Mouse (Mus musculus): ENCODE data around the gene Grin3b. TPM values are rescaled to one million over a fixed set of nuclear protein-coding genes. Genes with fewer than 3 reads are reported as not detected.

Gene Grin3b
- polyA plus RNA-seq, 1 experiment from 2014 or later, result 0.17 TPM

GRCm38 (mm10) chr10:79937775-79938526, 32.6 kb upstream of the Grin3b start:
- H3K36me3 ChIP-seq (ENCODE audit: control insufficient read depth, insufficient read depth, low read length), result no peaks in the 10 kb centered on the region
- no peak overlapping the region for H3K4me2 ChIP-seq (replicated peaks; ENCODE audit: low read depth)
- no peak overlapping the region for H3K4me3 ChIP-seq (ENCODE audit: low read depth, low read length)
- WGBS, result 77% methylated on average over 11 of the region's 11 CpGs
- H3K4me1 ChIP-seq (replicated peaks; ENCODE audit: control insufficient read depth, insufficient read depth), result peaks cover 19% of the 10 kb centered on the region
- H3K27me3 ChIP-seq (ENCODE audit: control insufficient read depth, insufficient read depth, low read length), result no peaks in the 10 kb centered on the region
- no peak overlapping the region for H3K9ac ChIP-seq (ENCODE audit: low read length)
- ATAC-seq (ENCODE audit: low FRiP score, low TSS enrichment) (no peak), DNase-seq (ENCODE audit: low spot score) (no peak)
- TF ChIP-seq CTCF (IDR thresholded peaks at IDR 0.05; ENCODE audit: low read depth) (no peak), EP300 (optimal IDR thresholded peaks at IDR 0.05) (no peak)
- no peaks in the 10 kb centered on the region for H3K9me3 ChIP-seq (ENCODE audit: control insufficient read depth, low read length)
- peak overlapping the region; percentile 18; the same call in 1 of the 2 replicates for H3K27ac ChIP-seq (replicated peaks)

DNA sequence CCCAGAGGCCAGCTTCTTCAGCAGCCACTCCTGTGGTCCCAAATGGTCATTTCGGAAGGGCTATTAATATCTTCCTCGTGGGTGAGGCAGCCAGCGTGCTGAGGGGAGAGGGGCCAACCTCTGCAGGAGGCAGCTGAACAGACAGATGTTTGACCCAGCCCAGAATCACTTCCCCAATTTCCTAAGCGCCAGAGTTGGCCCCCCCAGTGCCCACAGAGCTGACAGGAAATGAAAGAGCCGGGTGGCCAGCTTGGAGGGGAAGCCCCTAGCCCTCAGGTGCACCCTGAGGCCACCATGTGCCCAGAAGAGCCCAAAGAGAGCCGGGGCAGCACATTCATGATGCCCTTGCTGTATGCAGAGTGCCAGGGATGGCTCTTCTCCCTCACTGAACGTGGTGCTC, 29.8 kb upstream of the Grin3b start:
- no peak overlapping the region for H3K9ac ChIP-seq (ENCODE audit: low read length)
- ATAC-seq (ENCODE audit: low FRiP score, low TSS enrichment) (no peak), DNase-seq (ENCODE audit: low spot score) (no peak)
- H3K4me3 ChIP-seq (ENCODE audit: low read depth, low read length), result no peak overlapping the region
- H3K27ac ChIP-seq (replicated peaks), result no peak overlapping the region
- no peaks in the 10 kb centered on the region for H3K27me3 ChIP-seq (ENCODE audit: control insufficient read depth, insufficient read depth, low read length)
- 0 out of 2 replicates have a peak, but pooled peaks cover 6% of the 10 kb centered on the region for H3K4me1 ChIP-seq (replicated peaks; ENCODE audit: control insufficient read depth, insufficient read depth)
- no peak overlapping the region for H3K4me2 ChIP-seq (replicated peaks; ENCODE audit: low read depth)
- TF ChIP-seq CTCF (IDR thresholded peaks at IDR 0.05; ENCODE audit: low read depth), result no peak
- no peak for TF ChIP-seq EP300 (optimal IDR thresholded peaks at IDR 0.05)
- WGBS, result 64% methylated on average over 7 of the region's 7 CpGs
- H3K9me3 ChIP-seq (ENCODE audit: control insufficient read depth, low read length), result no peaks in the 10 kb centered on the region
- no peaks in the 10 kb centered on the region for H3K36me3 ChIP-seq (ENCODE audit: control insufficient read depth, insufficient read depth, low read length)

DNA sequence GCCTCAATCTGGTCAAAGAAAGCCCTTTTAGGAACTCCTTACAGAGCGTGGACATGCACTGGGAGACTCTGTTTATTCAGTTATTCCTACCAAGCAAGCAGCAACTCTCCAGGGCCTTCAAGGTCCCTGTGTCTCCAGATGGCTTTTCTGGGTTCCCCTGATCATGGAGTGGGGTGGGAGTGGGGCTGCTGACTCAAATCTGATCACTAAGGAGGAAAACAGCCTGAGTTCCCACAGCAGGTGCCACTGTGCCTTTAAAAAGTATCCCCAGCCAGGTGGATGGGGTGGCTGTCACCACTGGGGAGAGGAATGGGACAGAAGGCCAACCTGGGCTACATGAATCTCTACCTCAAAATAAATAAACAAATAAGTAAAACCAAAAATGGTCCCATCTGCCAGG, 27.5 kb upstream of the Grin3b start:
- H3K4me2 ChIP-seq (replicated peaks; ENCODE audit: low read depth), result no peak overlapping the region
- H3K4me1 ChIP-seq (replicated peaks; ENCODE audit: control insufficient read depth, insufficient read depth), result peaks cover 5% of the 10 kb centered on the region; the same call in 1 of the 2 replicates
- no peaks in the 10 kb centered on the region for H3K9me3 ChIP-seq (ENCODE audit: control insufficient read depth, low read length)
- DNase-seq (ENCODE audit: low spot score) (no peak), ATAC-seq (ENCODE audit: low FRiP score, low TSS enrichment) (no peak)
- no peaks in the 10 kb centered on the region for H3K36me3 ChIP-seq (ENCODE audit: control insufficient read depth, insufficient read depth, low read length)
- H3K9ac ChIP-seq (ENCODE audit: low read length), result 0 out of 2 replicates have a peak overlapping the region, but pooled peaks have one; percentile 9
- TF ChIP-seq EP300 (optimal IDR thresholded peaks at IDR 0.05) (no peak), CTCF (IDR thresholded peaks at IDR 0.05; ENCODE audit: low read depth) (no peak)
- no peaks in the 10 kb centered on the region for H3K27me3 ChIP-seq (ENCODE audit: control insufficient read depth, insufficient read depth, low read length)
- no peak overlapping the region for H3K4me3 ChIP-seq (ENCODE audit: low read depth, low read length)
- peak overlapping the region; percentile 61 for H3K27ac ChIP-seq (replicated peaks)
- WGBS, result 81% methylated on average over 1 of the region's 1 CpGs

DNA sequence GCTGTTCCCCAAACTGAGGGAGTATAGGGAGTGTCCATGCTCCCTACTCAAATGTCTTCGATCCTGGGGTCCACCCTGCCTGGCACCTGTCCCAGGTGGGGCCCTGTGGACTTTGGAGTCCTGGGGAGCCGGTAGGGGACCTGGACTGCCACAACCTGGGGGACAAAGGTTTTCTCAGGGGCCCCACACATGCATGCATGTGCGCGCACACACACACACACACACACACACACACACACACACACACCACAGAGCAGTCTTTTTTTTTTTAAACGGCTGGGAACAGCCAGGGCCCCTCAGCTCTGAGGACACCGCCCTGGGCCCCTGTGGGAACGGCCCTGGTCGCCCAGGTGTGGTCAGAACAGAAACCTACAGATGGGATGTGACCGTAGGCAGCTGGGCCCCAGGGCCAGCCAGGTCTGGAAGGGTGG, 27.0 kb upstream of the Grin3b start:
- TF ChIP-seq CTCF (IDR thresholded peaks at IDR 0.05; ENCODE audit: low read depth) (no peak), EP300 (optimal IDR thresholded peaks at IDR 0.05) (no peak)
- Histone ChIP-seq H3K9ac (ENCODE audit: low read length) (no peak overlapping the region), H3K4me2 (replicated peaks; ENCODE audit: low read depth) (no peak overlapping the region), H3K4me3 (ENCODE audit: low read depth, low read length) (no peak overlapping the region), H3K36me3 (ENCODE audit: control insufficient read depth, insufficient read depth, low read length) (no peaks in the 10 kb centered on the region), H3K27me3 (ENCODE audit: control insufficient read depth, insufficient read depth, low read length) (no peaks in the 10 kb centered on the region), H3K9me3 (ENCODE audit: control insufficient read depth, low read length) (no peaks in the 10 kb centered on the region), H3K4me1 (replicated peaks; ENCODE audit: control insufficient read depth, insufficient read depth) (peaks cover 5% of the 10 kb centered on the region; the same call in 1 of the 2 replicates), H3K27ac (replicated peaks) (peak overlapping the region; percentile 86)
- ATAC-seq (ENCODE audit: low FRiP score, low TSS enrichment) (peak; percentile 59), DNase-seq (ENCODE audit: low spot score) (peak; percentile 79)
- WGBS, result 44% methylated on average over 9 of the region's 9 CpGs

DNA sequence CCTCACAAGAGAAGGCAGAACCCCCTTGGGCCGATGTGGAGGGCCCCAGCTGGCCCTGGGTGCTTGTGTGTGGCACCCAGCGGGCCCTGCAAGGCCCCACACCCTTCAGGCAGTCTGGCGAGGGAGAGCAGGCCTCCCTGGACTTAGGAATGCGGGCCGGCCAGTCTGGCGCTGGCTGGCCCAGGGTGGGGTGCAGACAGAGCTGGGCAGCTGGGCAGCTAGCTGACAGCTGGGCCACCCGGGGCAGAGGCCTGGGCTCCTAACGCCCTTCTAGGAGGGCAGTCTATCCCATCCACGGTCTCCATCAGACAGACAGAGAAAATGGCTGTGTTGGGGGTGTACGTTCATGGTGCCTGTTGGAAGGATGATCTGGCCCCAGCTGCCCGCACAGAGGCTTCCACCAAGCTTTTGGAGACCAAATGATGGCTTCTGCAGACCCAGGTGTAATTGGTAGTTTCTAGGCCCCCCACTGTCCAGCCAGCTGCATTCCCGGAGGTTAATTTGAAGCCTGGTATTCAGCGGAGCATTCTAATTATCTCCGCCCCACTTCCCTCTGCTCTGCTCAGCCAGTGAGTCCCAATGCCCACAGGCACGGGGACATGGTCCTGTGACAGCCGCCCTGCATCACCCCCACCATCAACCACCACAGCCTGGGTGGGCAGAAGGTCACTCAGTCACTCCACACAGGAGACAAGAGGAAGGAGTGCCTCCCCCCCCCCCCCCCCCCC, 24.8 kb upstream of the Grin3b start:
- Histone ChIP-seq H3K4me1 (replicated peaks; ENCODE audit: control insufficient read depth, insufficient read depth) (peaks cover 5% of the 10 kb centered on the region; the same call in 1 of the 2 replicates), H3K36me3 (ENCODE audit: control insufficient read depth, insufficient read depth, low read length) (peaks cover 8% of the 10 kb centered on the region), H3K4me3 (ENCODE audit: low read depth, low read length) (no peak overlapping the region), H3K9ac (ENCODE audit: low read length) (0 out of 2 replicates have a peak overlapping the region, but pooled peaks have one; percentile 18), H3K4me2 (replicated peaks; ENCODE audit: low read depth) (peak overlapping the region; percentile 11; the same call in 1 of the 2 replicates), H3K27ac (replicated peaks) (peak overlapping the region; percentile 86), H3K27me3 (ENCODE audit: control insufficient read depth, insufficient read depth, low read length) (no peaks in the 10 kb centered on the region), H3K9me3 (ENCODE audit: control insufficient read depth, low read length) (no peaks in the 10 kb centered on the region)
- peak; percentile 84 for ATAC-seq (ENCODE audit: low FRiP score, low TSS enrichment)
- peak; percentile 84 for DNase-seq (ENCODE audit: low spot score)
- no peak for TF ChIP-seq EP300 (optimal IDR thresholded peaks at IDR 0.05)
- WGBS, result 40% methylated on average over 16 of the region's 16 CpGs
